Mouse (Mus musculus): ENCODE data around the gene Gm29797. TPM values are rescaled to one million over a fixed set of nuclear protein-coding genes. Genes with fewer than 3 reads are reported as not detected.
A peak's percentile ranks its signal among the peaks of the same experiment; 100 is the strongest.

Gm29797 gene
- total RNA-seq, 2 experiments from 2014 or later: not detected

- DNase-seq (ENCODE audit: low spot score in 2 of 2): no peak
Measured at GRCm38 (mm10) chr2:181671984-181672383, 15.2 kb downstream of the Gm29797 start.

GRCm38 (mm10) chr2:181673501-181673900, 16.7 kb downstream of the Gm29797 start:
- no peak for DNase-seq (ENCODE audit: low spot score in 2 of 2)

GRCm38 (mm10) chr2:181674934-181675333, 18.1 kb downstream of the Gm29797 start:
- DNase-seq (ENCODE audit: low spot score in 2 of 2): no peak

- DNase-seq (ENCODE audit: low spot score in 2 of 2): peak in 1 of 2 experiments; percentile 69
Measured at GRCm38 (mm10) chr2:181675454-181675853, 18.6 kb downstream of the Gm29797 start.

- DNase-seq (ENCODE audit: low spot score in 2 of 2): peak in 1 of 2 experiments; percentile 54
Measured at GRCm38 (mm10) chr2:181676424-181676823, 19.6 kb downstream of the Gm29797 start.

- DNase-seq (ENCODE audit: low spot score in 2 of 2): no peak
Measured at GRCm38 (mm10) chr2:181677096-181677754, 20.4 kb downstream of the Gm29797 start.

- no peak for DNase-seq (ENCODE audit: low spot score in 2 of 2)
Measured at GRCm38 (mm10) chr2:181677755-181678098, 20.9 kb downstream of the Gm29797 start.

GRCm38 (mm10) chr2:181678780-181679179, 21.9 kb downstream of the Gm29797 start:
- DNase-seq (ENCODE audit: low spot score in 2 of 2): peak; percentile 75 to 86

GRCm38 (mm10) chr2:181679951-181680715, 23.3 kb downstream of the Gm29797 start, which contains the start of gene Tcea2:
TSS of gene Tcea2 (plus strand) at chr2:181680310.
- peak; percentile 71 to 77 for DNase-seq (ENCODE audit: low spot score in 2 of 2)

- DNase-seq (ENCODE audit: low spot score in 2 of 2): no peak
Measured at GRCm38 (mm10) chr2:181680716-181681117, 23.9 kb downstream of the Gm29797 start.

- no peak for DNase-seq (ENCODE audit: low spot score in 2 of 2)
Measured at GRCm38 (mm10) chr2:181681978-181682377, 25.1 kb downstream of the Gm29797 start.

- DNase-seq (ENCODE audit: low spot score in 2 of 2): peak in 1 of 2 experiments; percentile 10
Measured at GRCm38 (mm10) chr2:181683381-181683780, 26.5 kb downstream of the Gm29797 start.

- peak in 1 of 2 experiments; percentile 14 for DNase-seq (ENCODE audit: low spot score in 2 of 2)
Measured at GRCm38 (mm10) chr2:181684713-181685112, 27.9 kb downstream of the Gm29797 start.

- DNase-seq (ENCODE audit: low spot score in 2 of 2): no peak
Measured at GRCm38 (mm10) chr2:181685686-181686085, 28.9 kb downstream of the Gm29797 start.

- no peak for DNase-seq (ENCODE audit: low spot score in 2 of 2)
Measured at GRCm38 (mm10) chr2:181687586-181687985, 30.8 kb downstream of the Gm29797 start.

GRCm38 (mm10) chr2:181689466-181690160, 32.8 kb downstream of the Gm29797 start:
- DNase-seq (ENCODE audit: low spot score in 2 of 2): no peak

- no peak for DNase-seq (ENCODE audit: low spot score in 2 of 2)
Measured at GRCm38 (mm10) chr2:181691083-181691482, 34.2 kb downstream of the Gm29797 start.

GRCm38 (mm10) chr2:181691571-181691970, 34.7 kb downstream of the Gm29797 start:
- DNase-seq (ENCODE audit: low spot score in 2 of 2): peak in 1 of 2 experiments; percentile 9

- DNase-seq (ENCODE audit: low spot score in 2 of 2): peak in 1 of 2 experiments; percentile 8
Measured at GRCm38 (mm10) chr2:181692304-181692703, 35.5 kb downstream of the Gm29797 start.

GRCm38 (mm10) chr2:181693339-181694280, 36.8 kb downstream of the Gm29797 start, which contains the start of gene Rgs19:
TSS of gene Rgs19 (minus strand) at chr2:181693977.
- DNase-seq (ENCODE audit: low spot score in 2 of 2): peak; percentile 72 to 84

GRCm38 (mm10) chr2:181694581-181694980, 37.7 kb downstream of the Gm29797 start:
- DNase-seq (ENCODE audit: low spot score in 2 of 2): peak; percentile 2 to 7
